Mouse (Mus musculus) kidney, adult 2 months (tissue): ENCODE data around the gene Fbxl19.

ENCODE experiments used
- CTCF ChIP-seq: fragments of 200-500 bp; conservative IDR thresholded peaks from 2 replicates; pipeline ENCODE4 v1.5.1; 2011; ENCODE audit warnings: low read depth, mild to moderate bottlenecking, control low read depth, low read length, moderate library complexity, mixed read lengths; ENCODE audit not compliant: insufficient read depth, insufficient read length
- POLR2A ChIP-seq: fragments of 200-500 bp; IDR thresholded peaks from one replicate; pipeline ENCODE4 v1.6.1; 2011; ENCODE audit warnings: low read depth, low read length, control low read depth

- no peak for TF ChIP-seq CTCF
- no peak for TF ChIP-seq POLR2A
Measured at GRCm38 (mm10) chr7:127797076-127797845, 52.9 kb downstream of the Fbxl19 start.
